Mouse (Mus musculus): ENCODE data around the gene Timm22. TPM values are rescaled to one million over a fixed set of nuclear protein-coding genes. Genes with fewer than 3 reads are reported as not detected.

Gene Timm22
- polyA plus RNA-seq, 1 experiment from 2014 or later = 108 TPM

Other genes with a start within 250 kb of the Timm22 start
- gene Vps53, start 227.3 kb upstream of the Timm22 start, polyA plus RNA-seq (2015; fragmentation: Nextera tagmentation; extraction: Ambion mirVana) = 69.4 and 69.5 TPM in 2 replicates
- gene Fam57a, start 227.3 kb upstream of the Timm22 start, polyA plus RNA-seq (2015; fragmentation: Nextera tagmentation; extraction: Ambion mirVana) = 24.4 and 36.0 TPM in 2 replicates
- gene Dbil5, start 189.3 kb upstream of the Timm22 start, polyA plus RNA-seq (2015; fragmentation: Nextera tagmentation; extraction: Ambion mirVana) = 0.38 and 0.79 TPM in 2 replicates
- gene Gemin4, start 189.3 kb upstream of the Timm22 start, polyA plus RNA-seq (2015; fragmentation: Nextera tagmentation; extraction: Ambion mirVana) = 13.8 and 20.1 TPM in 2 replicates
- 27.3 and 28.1 TPM in 2 replicates for gene Mrm3, start 163.2 kb upstream of the Timm22 start, polyA plus RNA-seq (2015; fragmentation: Nextera tagmentation; extraction: Ambion mirVana)
- gene Glod4, start 163.2 kb upstream of the Timm22 start, polyA plus RNA-seq (2015; fragmentation: Nextera tagmentation; extraction: Ambion mirVana) = 112 and 123 TPM in 2 replicates
- 27.3 and 29.8 TPM in 2 replicates for gene Nxn, start 7.8 kb upstream of the Timm22 start, polyA plus RNA-seq (2015; fragmentation: Nextera tagmentation; extraction: Ambion mirVana)
- gene Abr, start 215.4 kb downstream of the Timm22 start, polyA plus RNA-seq (2015; fragmentation: Nextera tagmentation; extraction: Ambion mirVana) = 73.5 and 88.3 TPM in 2 replicates

Data from neural tube, embryonic 15.5 days (tissue).